In genomic region chr7:66292552-66293376, GRCm38 (mm10) we compare ENCODE assay signal across 10 mouse cellular contexts.
DNase-seq lines count a peak whose midpoint lies in the region; ATAC-seq and TF ChIP-seq lines count a peak whose summit lies in the region.
"Had no signal": no experiment of that assay in that cellular context is flagged by ENCODE, and none has a peak within 500 bp of the region (broad histone marks: within the 10 kb centered on the region; RNA-seq: fewer than 3 reads in every experiment).

No protein-coding gene starts in this region.

- CTCF ChIA-PET in Patski (lab: Charles Lee): interaction anchor here (1.1 kb wide), 2 partner anchors 97 to 190 kb away, joined by 3 read pairs; no protein-coding TSS in a partner anchor

- no peak for TF ChIP-seq CTCF in Patski (IDR thresholded peaks at IDR 0.05)

- H3K36me3 ChIP-seq in myocyte (ENCODE audit: control insufficient read depth, insufficient read depth): peaks cover 22% of the 10 kb centered on the region
- H3K36me3 ChIP-seq: midbrain, embryonic 13.5 days had no signal

- ATAC-seq in Patski: peak; percentile 21
- ATAC-seq: midbrain, embryonic 13.5 days had no signal

- no peaks in the 10 kb centered on the region for H3K79me2 ChIP-seq in myocyte (ENCODE audit: control insufficient read depth, insufficient read depth)

- POLR2A ChIA-PET in Patski (lab: Charles Lee): no interaction called here

- in situ Hi-C loops in Patski (cut with MboI; ENCODE audit: low pct_unique_long_range_greater_than_20kb): no loop called here

- DNase-seq in kidney, postnatal 10 days: peak; percentile 45
- DNase-seq in kidney, adult 8-10 months: no peak
- peak; percentile 50 for DNase-seq in Patski (ENCODE audit: low read depth, low spot score)
- peak; percentile 53 for DNase-seq in embryo, embryonic 9.5 days (ENCODE audit: extremely low spot score)
- DNase-seq in right cerebral cortex, adult 18-20 months: no peak
- no peak for DNase-seq in thymus, postnatal 25 days
- no peak for DNase-seq in gastrocnemius, postnatal 36 days

- H3K4me2 ChIP-seq in myocyte (ENCODE audit: low read depth): peak overlapping the region; percentile 62
- H3K4me2 ChIP-seq: embryonic facial prominence, embryonic 12.5 days; midbrain, embryonic 13.5 days had no signal

- TF ChIP-seq POLR2A in myocyte (IDR thresholded peaks at IDR 0.05; ENCODE audit: insufficient read length, low read depth): no peak

- H3K4me3 ChIP-seq in myocyte: no peak overlapping the region
- H3K4me3 ChIP-seq: embryonic facial prominence, embryonic 12.5 days; midbrain, embryonic 13.5 days had no signal

- no peak overlapping the region for H3ac ChIP-seq in myocyte (ENCODE audit: control insufficient read depth, insufficient read length)

- H3K27me3 ChIP-seq in Patski: no peaks in the 10 kb centered on the region
- H3K27me3 ChIP-seq in myocyte (ENCODE audit: control insufficient read depth, insufficient read depth, insufficient read length): no peaks in the 10 kb centered on the region
- H3K27me3 ChIP-seq: embryonic facial prominence, embryonic 12.5 days had no signal

- intact Hi-C loops in gastrocnemius, postnatal 36 days (cut with DNase I): no loop called here

TF ChIP-seq in myocyte, 11 proteins besides CTCF, POLR2A, EP300 and RAD21:
- TF ChIP-seq USF1 (IDR thresholded peaks at IDR 0.05; ENCODE audit: low read depth) (no peak), TCF3 (IDR thresholded peaks at IDR 0.05; ENCODE audit: insufficient read length, low read depth) (peak; percentile 19), TCF12 (IDR thresholded peaks at IDR 0.05; ENCODE audit: insufficient read depth, poor library complexity, severe bottlenecking) (peak; percentile 86), CEBPB (IDR thresholded peaks at IDR 0.05; ENCODE audit: insufficient read depth, poor library complexity, severe bottlenecking) (no peak), MYOD1 (IDR thresholded peaks at IDR 0.05; ENCODE audit: control insufficient read depth in 1 of 3, insufficient read length in 2 of 3, low read depth in 2 of 3) (peak; percentile 85 to 91 (median 87)), MYOG (IDR thresholded peaks at IDR 0.05; ENCODE audit: control insufficient read depth in 1 of 3, insufficient read depth in 1 of 3, insufficient read length in 2 of 3, low read depth in 2 of 3) (peak in 2 of 3 experiments; percentile 68 to 84), POLR2AphosphoS2 (IDR thresholded peaks at IDR 0.05; ENCODE audit: insufficient read length, low read depth) (no peak)

Comparison
In these comparisons a context has a peak if more than half of its experiments do, and no peak if none do; other contexts are left out.
1. DNase-seq: peak in kidney, postnatal 10 days (single experiment), Patski (single experiment) and embryo, embryonic 9.5 days (single experiment); none in kidney, adult 8-10 months (0 of 2), right cerebral cortex, adult 18-20 months (single experiment), thymus, postnatal 25 days (single experiment) and gastrocnemius, postnatal 36 days (0 of 2).